Mouse (Mus musculus): ENCODE data around the gene Lamb2.

The Lamb2 gene

GRCm38 (mm10) chr9:108479721-108480351 is at the start of gene Lamb2:
TSS of gene Lamb2 (plus strand) at chr9:108479736.
- no peak for DNase-seq (ENCODE audit: low spot score in 2 of 2)

- DNase-seq (ENCODE audit: low spot score in 2 of 2), result no peak
Measured at GRCm38 (mm10) chr9:108431431-108432067, 48.0 kb upstream of the Lamb2 start.

- no peak for DNase-seq (ENCODE audit: low spot score in 2 of 2)
Measured at GRCm38 (mm10) chr9:108436182-108436581, 43.4 kb upstream of the Lamb2 start, which contains the start of gene BC048562. TSS of gene BC048562 (plus strand) at chr9:108436482.

GRCm38 (mm10) chr9:108439176-108439575 is 40.4 kb upstream of the Lamb2 start:
- peak; percentile 56 to 60 for DNase-seq (ENCODE audit: low spot score in 2 of 2)

- peak in 1 of 2 experiments; percentile 38 for DNase-seq (ENCODE audit: low spot score in 2 of 2)
Measured at GRCm38 (mm10) chr9:108440485-108440884, 39.1 kb upstream of the Lamb2 start.

- DNase-seq (ENCODE audit: low spot score in 2 of 2), result peak; percentile 66 to 83
Measured at GRCm38 (mm10) chr9:108441236-108441919, 38.2 kb upstream of the Lamb2 start.

- no peak for DNase-seq (ENCODE audit: low spot score in 2 of 2)
Measured at GRCm38 (mm10) chr9:108445125-108445524, 34.4 kb upstream of the Lamb2 start.

GRCm38 (mm10) chr9:108449860-108450259 is 29.7 kb upstream of the Lamb2 start:
- DNase-seq (ENCODE audit: low spot score in 2 of 2), result peak; percentile 80 to 88

GRCm38 (mm10) chr9:108450292-108451169 is 29.0 kb upstream of the Lamb2 start:
- DNase-seq (ENCODE audit: low spot score in 2 of 2), result peak in 1 of 2 experiments; percentile 54

GRCm38 (mm10) chr9:108451170-108451493 is 28.4 kb upstream of the Lamb2 start:
- DNase-seq (ENCODE audit: low spot score in 2 of 2), result no peak

- no peak for DNase-seq (ENCODE audit: low spot score in 2 of 2)
Measured at GRCm38 (mm10) chr9:108451519-108452160, 27.9 kb upstream of the Lamb2 start.

- DNase-seq (ENCODE audit: low spot score in 2 of 2), result peak; percentile 90 to 94
Measured at GRCm38 (mm10) chr9:108452291-108452906, 27.1 kb upstream of the Lamb2 start.

- no peak for DNase-seq (ENCODE audit: low spot score in 2 of 2)
Measured at GRCm38 (mm10) chr9:108452911-108453310, 26.6 kb upstream of the Lamb2 start.

GRCm38 (mm10) chr9:108453458-108453857 is 26.1 kb upstream of the Lamb2 start:
- no peak for DNase-seq (ENCODE audit: low spot score in 2 of 2)

GRCm38 (mm10) chr9:108454429-108454828 is 25.1 kb upstream of the Lamb2 start:
- DNase-seq (ENCODE audit: low spot score in 2 of 2), result no peak

- DNase-seq (ENCODE audit: low spot score in 2 of 2), result peak in 1 of 2 experiments; percentile 20
Measured at GRCm38 (mm10) chr9:108455747-108456571, 23.6 kb upstream of the Lamb2 start.

GRCm38 (mm10) chr9:108456953-108457352 is 22.6 kb upstream of the Lamb2 start:
- DNase-seq (ENCODE audit: low spot score in 2 of 2), result no peak

GRCm38 (mm10) chr9:108459939-108460318 is 19.6 kb upstream of the Lamb2 start:
- no peak for DNase-seq (ENCODE audit: low spot score in 2 of 2)

- peak; percentile 93 for DNase-seq (ENCODE audit: low spot score in 2 of 2)
Measured at GRCm38 (mm10) chr9:108460319-108461178, 19.0 kb upstream of the Lamb2 start, which contains the start of gene Ccdc71. TSS of gene Ccdc71 (plus strand) at chr9:108460527.
